In genomic region chr11:82380606-82381202, GRCm38 (mm10) we compare ENCODE assay signal across 16 mouse cellular contexts. TPM values are rescaled to one million over a fixed set of nuclear protein-coding genes. Genes with fewer than 3 reads are reported as not detected.
DNase-seq lines count a peak whose midpoint lies in the region; ATAC-seq and TF ChIP-seq lines count a peak whose summit lies in the region.
"Had no signal": no experiment of that assay in that cellular context is flagged by ENCODE, and none has a peak within 500 bp of the region (broad histone marks: within the 10 kb centered on the region; RNA-seq: fewer than 3 reads in every experiment).

No protein-coding gene starts in this region.

- DNase-seq in heart, postnatal 10 days: no peak
- peak; percentile 94 for DNase-seq in lung, embryonic 14.5 days
- no peak for DNase-seq in lung, postnatal 14 days
- peak; percentile 88 for DNase-seq in hindbrain, embryonic 14.5 days (ENCODE audit: low spot score)
- DNase-seq in adrenal gland, postnatal 4 days (ENCODE audit: low spot score in 2 of 2): no peak
- DNase-seq in cerebellum, postnatal 25 days: no peak
- DNase-seq: adrenal gland, postnatal 14 days; gastrocnemius, adult 2 months; kidney, postnatal 36 days; thymus, adult 18-20 months had no signal

- H3K27ac ChIP-seq in heart, embryonic 11.5 days (ENCODE audit: low read depth, low read length): no peak overlapping the region
- H3K27ac ChIP-seq in lung, embryonic 14.5 days (ENCODE audit: low read depth): no peak overlapping the region
- no peak overlapping the region for H3K27ac ChIP-seq in hindbrain, embryonic 14.5 days
- no peak overlapping the region for H3K27ac ChIP-seq in neural tube, embryonic 15.5 days (replicated peaks)
- H3K27ac ChIP-seq: gastrocnemius, adult 2 months had no signal

- H3K4me3 ChIP-seq in heart, embryonic 11.5 days (ENCODE audit: low read depth, low read length): no peak overlapping the region
- H3K4me3 ChIP-seq in lung, embryonic 14.5 days (ENCODE audit: low read depth, low read length): no peak overlapping the region
- no peak overlapping the region for H3K4me3 ChIP-seq in hindbrain, embryonic 14.5 days (replicated peaks; ENCODE audit: low read length)
- no peak overlapping the region for H3K4me3 ChIP-seq in neural tube, embryonic 15.5 days (replicated peaks)
- H3K4me3 ChIP-seq: gastrocnemius, adult 2 months had no signal

- H3K4me2 ChIP-seq in heart, embryonic 11.5 days: no peak overlapping the region
- no peak overlapping the region for H3K4me2 ChIP-seq in lung, embryonic 14.5 days
- no peak overlapping the region for H3K4me2 ChIP-seq in hindbrain, embryonic 14.5 days (replicated peaks)
- no peak overlapping the region for H3K4me2 ChIP-seq in neural tube, embryonic 15.5 days
- H3K4me2 ChIP-seq: liver, embryonic 11.5 days had no signal

- peak; percentile 57; the same call in 1 of the 2 replicates for ATAC-seq in heart, embryonic 11.5 days (replicated peaks; ENCODE audit: insufficient number of reproducible peaks, low FRiP score, low TSS enrichment)
- ATAC-seq in lung, embryonic 14.5 days (ENCODE audit: insufficient read depth): peak; percentile 91
- peak; percentile 83; the same call in 1 of the 2 replicates for ATAC-seq in hindbrain, embryonic 14.5 days (ENCODE audit: low FRiP score)
- ATAC-seq in neural tube, embryonic 15.5 days (ENCODE audit: low FRiP score): peak; percentile 38; the same call in 1 of the 2 replicates
- ATAC-seq: Patski had no signal

- H3K27me3 ChIP-seq in heart, embryonic 11.5 days (ENCODE audit: control insufficient read depth, insufficient read depth, low read length): peaks cover 29% of the 10 kb centered on the region
- H3K27me3 ChIP-seq in lung, embryonic 14.5 days (ENCODE audit: insufficient read depth, low read length): peaks cover 15% of the 10 kb centered on the region
- peaks cover 23% of the 10 kb centered on the region for H3K27me3 ChIP-seq in hindbrain, embryonic 14.5 days (ENCODE audit: control insufficient read depth, insufficient read depth, low read length)
- peaks cover 32% of the 10 kb centered on the region for H3K27me3 ChIP-seq in neural tube, embryonic 15.5 days (replicated peaks)

- no peak for TF ChIP-seq CTCF in lung, embryonic 14.5 days (IDR thresholded peaks at IDR 0.05; ENCODE audit: low read depth)

- no peaks in the 10 kb centered on the region for H3K9me3 ChIP-seq in heart, embryonic 11.5 days (replicated peaks; ENCODE audit: control insufficient read depth, low read length)
- no peaks in the 10 kb centered on the region for H3K9me3 ChIP-seq in lung, embryonic 14.5 days (ENCODE audit: low read depth, low read length)
- no peaks in the 10 kb centered on the region for H3K9me3 ChIP-seq in hindbrain, embryonic 14.5 days (ENCODE audit: control insufficient read depth, low read length)
- no peaks in the 10 kb centered on the region for H3K9me3 ChIP-seq in neural tube, embryonic 15.5 days (replicated peaks)

- H3K36me3 ChIP-seq in heart, embryonic 11.5 days (ENCODE audit: control insufficient read depth, insufficient read depth, low read length): no peaks in the 10 kb centered on the region
- no peaks in the 10 kb centered on the region for H3K36me3 ChIP-seq in lung, embryonic 14.5 days (ENCODE audit: insufficient read depth)
- no peaks in the 10 kb centered on the region for H3K36me3 ChIP-seq in hindbrain, embryonic 14.5 days (replicated peaks; ENCODE audit: control insufficient read depth, insufficient read depth)
- H3K36me3 ChIP-seq in neural tube, embryonic 15.5 days: no peaks in the 10 kb centered on the region

- no peaks in the 10 kb centered on the region for H3K4me1 ChIP-seq in heart, embryonic 11.5 days (ENCODE audit: control insufficient read depth, insufficient read depth, low read length)
- H3K4me1 ChIP-seq in lung, embryonic 14.5 days (ENCODE audit: insufficient read depth): 0 out of 2 replicates have a peak, but pooled peaks cover 4% of the 10 kb centered on the region
- H3K4me1 ChIP-seq in hindbrain, embryonic 14.5 days (replicated peaks; ENCODE audit: control insufficient read depth, insufficient read depth, low read length): peaks cover 6% of the 10 kb centered on the region
- peaks cover 8% of the 10 kb centered on the region; the same call in 1 of the 2 replicates for H3K4me1 ChIP-seq in neural tube, embryonic 15.5 days

- intact Hi-C loops in heart, postnatal 10 days (cut with DNase I): no loop called here

- WGBS in heart, embryonic 11.5 days (ENCODE audit: insufficient replicate concordance): 56% methylated on average over 3 of the region's 3 CpGs
- WGBS in lung, embryonic 14.5 days: 18% methylated on average over 3 of the region's 3 CpGs
- WGBS in hindbrain, embryonic 14.5 days: 32% methylated on average over 3 of the region's 3 CpGs
- WGBS in neural tube, embryonic 15.5 days: 42% methylated on average over 3 of the region's 3 CpGs

- no peak overlapping the region for H3K9ac ChIP-seq in heart, embryonic 11.5 days (ENCODE audit: low read depth, low read length)
- H3K9ac ChIP-seq in lung, embryonic 14.5 days: no peak overlapping the region
- H3K9ac ChIP-seq in hindbrain, embryonic 14.5 days: no peak overlapping the region
- H3K9ac ChIP-seq in neural tube, embryonic 15.5 days (replicated peaks): no peak overlapping the region

RNA-seq across cellular contexts. Expression of gene Tmem132e, which starts 8.0 kb away (rescaled TPM):
- polyA plus RNA-seq in heart, embryonic 11.5 days (2014; fragmentation: Nextera tagmentation; extraction: Ambion mirVana): 0.11 and 0.29 TPM in 2 replicates
- total RNA-seq in heart, postnatal 10 days (2021): under 1 TPM; 0.05 to 0.12 TPM
- 0.33 and 0.38 TPM in 2 replicates for polyA plus RNA-seq in lung, embryonic 14.5 days (2014; fragmentation: Nextera tagmentation; extraction: Ambion mirVana)
- polyA plus RNA-seq in hindbrain, embryonic 14.5 days (2014; fragmentation: Nextera tagmentation; extraction: Ambion mirVana): 5.1 and 6.9 TPM in 2 replicates
- 5.1 and 5.7 TPM in 2 replicates for polyA plus RNA-seq in neural tube, embryonic 15.5 days (2015; fragmentation: Nextera tagmentation; extraction: Ambion mirVana)
- total RNA-seq in adrenal gland, postnatal 4 days (2021): 1 to 10 TPM; 1.2 to 2.3 TPM
- total RNA-seq: gastrocnemius, adult 2 months; megakaryocyte progenitor cell, adult 5-6 weeks had no signal
- polyA plus RNA-seq: heart, postnatal 0 days had no signal

Comparison
In these comparisons a context has a peak if more than half of its experiments do, and no peak if none do; other contexts are left out.
1. DNase-seq: peak in lung, embryonic 14.5 days (single experiment) and hindbrain, embryonic 14.5 days (single experiment); none in heart, postnatal 10 days (0 of 2), lung, postnatal 14 days (single experiment), adrenal gland, postnatal 4 days (0 of 2) and cerebellum, postnatal 25 days (0 of 2).
2. ATAC-seq: peak in every context shown above with its lines; median percentile 91 in lung, embryonic 14.5 days; 83 in hindbrain, embryonic 14.5 days; 57 in heart, embryonic 11.5 days; 38 in neural tube, embryonic 15.5 days.